Mouse (Mus musculus) liver, embryonic 13.5 days (tissue): ENCODE measurements around the gene Pde3a. TPM values are rescaled to one million over a fixed set of nuclear protein-coding genes. Genes with fewer than 3 reads are reported as not detected.

Experiments used
- ATAC-seq: fragments of 200-750 bp; cut with Nextera tagmentation; 2 replicates; pipeline ENCODE4 v1.8.0; 2017; ENCODE audit warnings: low read depth, mild to moderate bottlenecking, moderate number of reproducible peaks, moderate library complexity
- DNase-seq: peaks from one replicate; pipeline ENCODE4 v3.0.0; 2022
- H3K27ac ChIP-seq: fragments of 300-500 bp; sonication (generic); 2 replicates; pipeline ENCODE4 v1.5.1; 2015; ENCODE audit warnings: moderate library complexity, mild to moderate bottlenecking, inconsistent platforms
- H3K27me3 ChIP-seq: fragments of 300-500 bp; sonication (generic); 2 replicates; pipeline ENCODE4 v1.6.1; 2015; ENCODE audit warnings: mild to moderate bottlenecking, inconsistent platforms
- H3K36me3 ChIP-seq: fragments of 300-500 bp; sonication (generic); 2 replicates; pipeline ENCODE4 v1.6.1; 2015; ENCODE audit warnings: mild to moderate bottlenecking, inconsistent platforms
- H3K4me1 ChIP-seq: fragments of 300-500 bp; sonication (generic); replicated peaks from 2 replicates; pipeline ENCODE4 v1.6.1; 2015; ENCODE audit warnings: inconsistent platforms
- H3K4me2 ChIP-seq: fragments of 300-500 bp; sonication (generic); 2 replicates; pipeline ENCODE4 v1.6.1; 2015; ENCODE audit warnings: inconsistent platforms, mild to moderate bottlenecking, moderate library complexity
- H3K4me3 ChIP-seq: fragments of 300-500 bp; sonication (generic); replicated peaks from 2 replicates; pipeline ENCODE4 v1.5.1; 2015; ENCODE audit warnings: mild to moderate bottlenecking, inconsistent platforms
- H3K9ac ChIP-seq: fragments of 300-500 bp; sonication (generic); 2 replicates; pipeline ENCODE4 v1.6.1; 2015; ENCODE audit warnings: mild to moderate bottlenecking, inconsistent platforms
- H3K9me3 ChIP-seq: fragments of 300-500 bp; sonication (generic); replicated peaks from 2 replicates; pipeline ENCODE4 v1.6.1; 2016; ENCODE audit warnings: inconsistent platforms
- WGBS: fragments of 180-500 bp; shearing (Covaris S2); methylation state at CpG from one replicate; pipeline ENCODE4 v1.1.7; 2015; ENCODE audit not compliant: insufficient replicate concordance; 5-methylcytosine and 5-hydroxymethylcytosine counted together
- polyA plus RNA-seq: library from polyadenylated mRNA; unstranded; fragments of >200 nt; fragmentation: Nextera tagmentation; extraction: Ambion mirVana; gene quantifications from 2 replicates; pipeline ENCODE4 v1.2.1, GENCODE M21; 2015

Pde3a gene
- polyA plus RNA-seq, 1 experiment from 2014 or later, result 1.2 TPM

DNA sequence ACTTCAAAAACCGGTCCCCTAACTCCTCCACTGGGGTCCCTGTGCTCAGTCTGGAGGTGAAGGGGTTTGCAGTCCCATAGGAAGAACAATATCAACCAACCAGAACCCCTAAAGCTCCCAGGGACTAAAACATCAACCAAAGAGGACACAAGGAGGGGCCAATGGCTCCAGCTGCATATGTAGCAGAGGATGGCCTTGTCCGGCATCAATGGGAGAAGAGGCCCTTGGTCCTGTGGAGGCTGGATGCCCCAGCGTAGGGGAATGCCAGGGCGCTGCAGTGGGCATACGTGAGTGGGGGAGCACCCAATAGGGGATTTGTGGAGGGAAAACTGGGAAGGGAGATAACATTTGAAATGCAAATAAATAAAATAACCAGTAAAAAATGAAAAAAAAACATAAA is 19.8 kb downstream of the Pde3a start:
- 75% methylated on average over 5 of the region's 5 CpGs for WGBS
- H3K36me3 ChIP-seq, result no peaks in the 10 kb centered on the region
- no peak overlapping the region for H3K27ac ChIP-seq
- ATAC-seq (no peak), DNase-seq (no peak)
- no peaks in the 10 kb centered on the region for H3K9me3 ChIP-seq
- H3K9ac ChIP-seq, result no peak overlapping the region
- H3K4me3 ChIP-seq, result no peak overlapping the region
- H3K27me3 ChIP-seq, result no peaks in the 10 kb centered on the region
- H3K4me2 ChIP-seq, result no peak overlapping the region
- no peaks in the 10 kb centered on the region for H3K4me1 ChIP-seq

DNA sequence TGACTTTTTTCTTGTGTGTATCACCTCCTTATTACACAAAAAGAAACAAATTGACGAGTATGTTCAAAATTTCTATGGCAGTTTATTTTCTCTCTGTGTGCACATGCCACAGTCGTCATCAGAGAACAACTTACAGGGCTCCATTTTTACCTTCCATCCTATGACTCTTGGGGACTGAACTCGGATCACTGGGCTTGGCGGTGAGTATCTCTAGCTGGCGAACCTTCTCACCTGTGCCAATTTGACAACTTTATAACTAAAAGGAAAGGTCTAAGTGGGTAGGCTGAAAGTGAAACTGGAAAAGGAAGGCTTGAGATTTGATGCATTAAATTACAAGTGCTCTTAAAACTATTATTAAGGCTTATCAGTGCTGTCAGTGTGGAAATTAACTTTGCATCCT is 22.1 kb downstream of the Pde3a start:
- no peak overlapping the region for H3K4me3 ChIP-seq
- DNase-seq, result no peak
- WGBS, result 50% methylated on average over 5 of the region's 5 CpGs
- H3K27ac ChIP-seq, result no peak overlapping the region
- ATAC-seq, result no peak
- H3K9ac ChIP-seq, result no peak overlapping the region
- H3K27me3 ChIP-seq, result no peaks in the 10 kb centered on the region
- no peaks in the 10 kb centered on the region for H3K36me3 ChIP-seq
- H3K9me3 ChIP-seq, result no peaks in the 10 kb centered on the region
- no peaks in the 10 kb centered on the region for H3K4me1 ChIP-seq
- H3K4me2 ChIP-seq, result no peak overlapping the region

DNA sequence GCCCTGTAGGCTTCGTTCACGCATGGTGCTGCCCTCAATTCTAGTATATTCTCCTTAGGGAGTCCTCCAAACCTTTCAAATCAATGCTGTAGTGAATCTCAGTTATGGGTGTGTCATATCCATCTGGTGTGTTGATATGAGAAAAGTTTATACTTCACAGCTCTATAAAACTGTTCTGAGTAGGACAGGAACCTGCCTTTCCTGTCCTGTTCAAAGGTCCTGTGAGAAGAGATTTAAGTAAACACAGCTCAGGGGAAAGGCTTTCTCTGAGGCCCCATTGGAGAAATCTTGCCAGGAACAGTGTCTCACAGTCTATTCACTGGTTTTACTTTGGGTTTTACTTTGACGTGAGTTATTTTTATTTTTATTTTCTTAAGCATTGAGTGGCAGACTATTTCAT is 22.5 kb downstream of the Pde3a start:
- H3K9me3 ChIP-seq, result no peaks in the 10 kb centered on the region
- 62% methylated on average over 3 of the region's 3 CpGs for WGBS
- ATAC-seq, result no peak
- no peaks in the 10 kb centered on the region for H3K36me3 ChIP-seq
- H3K27ac ChIP-seq, result no peak overlapping the region
- no peaks in the 10 kb centered on the region for H3K4me1 ChIP-seq
- no peaks in the 10 kb centered on the region for H3K27me3 ChIP-seq
- H3K9ac ChIP-seq, result no peak overlapping the region
- H3K4me3 ChIP-seq, result no peak overlapping the region
- no peak for DNase-seq
- no peak overlapping the region for H3K4me2 ChIP-seq

DNA sequence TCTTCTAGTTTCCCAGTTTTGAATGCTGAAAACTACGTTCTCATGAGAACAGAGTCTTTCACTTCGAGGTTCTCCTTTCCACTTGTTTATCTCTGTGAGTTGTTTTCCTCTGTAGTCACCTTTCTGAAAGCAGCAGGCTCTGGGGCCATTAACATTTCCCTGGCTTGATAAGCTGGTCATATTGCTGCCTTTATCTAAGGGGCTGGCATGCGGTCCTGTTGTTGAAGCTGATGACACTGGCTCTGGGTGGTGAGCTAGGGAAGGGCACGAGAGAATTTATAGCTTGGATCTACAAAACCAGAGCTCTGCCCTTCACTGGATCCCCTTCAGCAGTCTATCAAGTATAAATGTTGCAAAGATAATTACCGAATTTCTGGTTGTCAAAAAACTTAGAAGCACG is 24.6 kb downstream of the Pde3a start:
- DNase-seq, result no peak
- no peaks in the 10 kb centered on the region for H3K4me1 ChIP-seq
- no peak overlapping the region for H3K4me2 ChIP-seq
- no peaks in the 10 kb centered on the region for H3K9me3 ChIP-seq
- ATAC-seq, result no peak
- no peaks in the 10 kb centered on the region for H3K36me3 ChIP-seq
- H3K27ac ChIP-seq, result no peak overlapping the region
- whole genome bisulfite sequencing, result 60% methylated on average over 6 of the region's 6 CpGs
- H3K27me3 ChIP-seq, result no peaks in the 10 kb centered on the region
- no peak overlapping the region for H3K4me3 ChIP-seq
- no peak overlapping the region for H3K9ac ChIP-seq

DNA sequence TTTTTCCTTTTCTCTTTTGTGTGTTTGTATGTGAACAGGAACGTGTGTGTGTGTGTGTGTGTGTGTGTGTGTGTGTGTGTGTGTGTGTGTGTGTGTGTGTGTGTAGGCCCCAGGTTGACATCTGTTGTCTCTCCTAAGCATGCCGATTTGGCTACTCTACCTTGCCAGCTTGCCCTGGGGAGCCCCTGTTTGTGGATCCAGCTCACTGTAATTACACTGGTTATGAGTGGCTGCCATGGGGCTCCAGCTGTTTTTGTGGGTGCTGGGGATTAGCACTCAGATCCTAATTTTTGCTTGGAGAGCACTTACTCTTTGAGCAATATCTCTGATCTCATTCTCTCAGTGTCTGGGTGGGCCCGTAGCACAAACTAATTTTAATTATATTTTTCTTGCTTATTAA is 32.6 kb downstream of the Pde3a start:
- no peak overlapping the region for H3K27ac ChIP-seq
- 64% methylated on average over 3 of the region's 3 CpGs for WGBS
- no peak overlapping the region for H3K4me3 ChIP-seq
- H3K4me2 ChIP-seq, result no peak overlapping the region
- H3K36me3 ChIP-seq, result no peaks in the 10 kb centered on the region
- H3K9ac ChIP-seq, result no peak overlapping the region
- no peaks in the 10 kb centered on the region for H3K9me3 ChIP-seq
- no peaks in the 10 kb centered on the region for H3K4me1 ChIP-seq
- ATAC-seq (no peak), DNase-seq (no peak)
- no peaks in the 10 kb centered on the region for H3K27me3 ChIP-seq

DNA sequence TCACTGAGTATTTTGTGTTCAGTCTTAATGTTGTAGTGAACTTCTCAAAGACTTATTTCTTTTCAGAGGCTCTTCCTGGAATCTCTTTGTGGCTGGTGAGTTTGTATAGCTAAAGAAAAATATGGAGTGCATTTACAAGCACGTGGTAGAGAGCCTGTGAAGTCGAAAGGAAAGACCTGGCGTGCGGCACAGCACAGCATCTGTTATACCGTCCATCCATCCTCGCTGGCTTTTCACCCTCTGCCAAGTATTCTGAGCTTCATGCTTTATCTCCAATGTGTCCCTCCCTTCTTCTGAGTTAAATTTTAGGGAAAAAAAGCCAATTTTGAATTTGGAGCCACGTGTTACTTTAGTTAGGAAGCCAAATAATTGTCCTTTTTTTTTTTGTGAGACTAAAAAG is 33.7 kb downstream of the Pde3a start:
- H3K4me1 ChIP-seq, result no peaks in the 10 kb centered on the region
- ATAC-seq (no peak), DNase-seq (no peak)
- no peaks in the 10 kb centered on the region for H3K36me3 ChIP-seq
- no peaks in the 10 kb centered on the region for H3K9me3 ChIP-seq
- no peaks in the 10 kb centered on the region for H3K27me3 ChIP-seq
- WGBS, result 63% methylated on average over 7 of the region's 7 CpGs
- no peak overlapping the region for H3K4me3 ChIP-seq
- no peak overlapping the region for H3K4me2 ChIP-seq
- H3K9ac ChIP-seq, result no peak overlapping the region
- no peak overlapping the region for H3K27ac ChIP-seq

DNA sequence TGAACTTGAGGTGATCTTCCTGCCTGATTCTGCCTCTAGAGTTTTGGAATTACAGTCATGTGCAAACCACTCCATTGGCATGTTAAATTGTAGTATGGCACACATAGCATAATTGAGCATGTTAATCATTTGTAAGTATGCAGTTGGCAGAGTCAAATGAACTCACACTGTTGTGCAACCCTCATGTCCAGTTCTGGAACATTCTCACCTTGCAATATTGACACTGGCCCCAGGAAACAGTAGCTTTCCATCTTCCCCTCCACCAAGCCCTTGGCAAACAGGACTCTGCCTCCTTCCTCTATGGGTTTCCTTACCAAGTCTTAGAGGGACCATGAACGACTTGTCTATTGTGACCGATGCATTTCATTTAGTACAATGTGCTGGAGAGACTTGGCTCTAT is 42.1 kb downstream of the Pde3a start:
- no peaks in the 10 kb centered on the region for H3K36me3 ChIP-seq
- WGBS, result 66% methylated on average over 2 of the region's 2 CpGs
- DNase-seq (no peak), ATAC-seq (no peak)
- H3K4me3 ChIP-seq, result no peak overlapping the region
- no peak overlapping the region for H3K4me2 ChIP-seq
- H3K27me3 ChIP-seq, result no peaks in the 10 kb centered on the region
- no peaks in the 10 kb centered on the region for H3K9me3 ChIP-seq
- H3K27ac ChIP-seq, result no peak overlapping the region
- H3K4me1 ChIP-seq, result no peaks in the 10 kb centered on the region
- no peak overlapping the region for H3K9ac ChIP-seq

DNA sequence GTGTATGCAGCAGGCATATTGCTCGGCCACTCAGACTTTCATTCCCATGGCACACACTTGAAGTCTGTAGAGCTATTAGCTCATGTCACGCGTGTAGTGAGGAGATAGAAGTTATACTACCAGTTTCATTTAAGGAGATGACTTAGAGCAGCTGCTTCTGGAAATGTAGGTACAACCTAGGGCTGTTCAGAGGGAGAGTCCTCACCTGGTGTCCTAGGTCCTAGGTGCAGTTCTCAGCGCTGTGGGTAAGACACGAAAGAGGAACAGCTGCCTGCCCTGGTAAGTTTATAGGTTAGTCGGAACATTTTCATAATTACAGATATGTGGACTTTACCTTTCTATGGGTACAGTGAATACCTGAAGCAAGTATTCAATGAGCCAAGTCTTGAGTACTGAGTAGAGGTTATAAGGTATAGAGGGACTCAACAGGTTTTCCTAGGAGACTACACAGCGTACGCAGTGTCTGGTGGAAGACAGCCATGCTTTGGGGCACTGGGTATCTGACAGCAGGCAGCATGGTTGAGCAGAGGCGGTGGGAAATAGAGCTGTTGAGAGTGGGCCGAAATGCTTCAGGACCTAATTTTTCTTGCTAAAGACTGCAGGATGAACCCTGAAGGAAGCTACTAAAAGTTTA is 43.9 kb downstream of the Pde3a start:
- ATAC-seq, result no peak
- H3K4me1 ChIP-seq, result no peaks in the 10 kb centered on the region
- H3K27me3 ChIP-seq, result no peaks in the 10 kb centered on the region
- H3K27ac ChIP-seq, result no peak overlapping the region
- H3K4me3 ChIP-seq, result no peak overlapping the region
- 82% methylated on average over 10 of the region's 10 CpGs for WGBS
- no peak overlapping the region for H3K9ac ChIP-seq
- no peak overlapping the region for H3K4me2 ChIP-seq
- H3K9me3 ChIP-seq, result no peaks in the 10 kb centered on the region
- DNase-seq, result no peak
- no peaks in the 10 kb centered on the region for H3K36me3 ChIP-seq

DNA sequence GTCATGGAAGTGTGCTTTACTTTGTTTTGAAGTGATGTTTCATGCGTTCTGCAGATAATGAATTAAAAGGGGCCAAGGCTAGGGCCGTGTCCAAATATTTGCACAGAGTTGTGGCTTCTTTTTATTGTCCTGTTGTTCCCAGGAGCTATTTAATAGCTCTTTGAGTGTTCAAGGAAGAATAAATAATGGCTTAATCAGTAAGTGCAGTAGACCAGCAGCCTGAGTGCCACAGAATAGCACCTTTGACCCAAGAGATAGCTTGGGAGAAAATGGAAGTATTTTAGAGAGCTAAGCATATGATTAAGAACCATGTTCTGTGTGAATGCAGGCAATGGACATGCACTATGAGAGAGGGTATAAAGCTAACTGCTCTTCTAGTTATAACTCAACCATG is 44.4 kb downstream of the Pde3a start:
- Histone ChIP-seq H3K27ac (no peak overlapping the region), H3K36me3 (no peaks in the 10 kb centered on the region), H3K9me3 (no peaks in the 10 kb centered on the region), H3K4me2 (no peak overlapping the region), H3K4me3 (no peak overlapping the region), H3K9ac (no peak overlapping the region), H3K4me1 (no peaks in the 10 kb centered on the region), H3K27me3 (no peaks in the 10 kb centered on the region)
- WGBS, result 47% methylated on average over 2 of the region's 2 CpGs
- ATAC-seq (no peak), DNase-seq (no peak)

DNA sequence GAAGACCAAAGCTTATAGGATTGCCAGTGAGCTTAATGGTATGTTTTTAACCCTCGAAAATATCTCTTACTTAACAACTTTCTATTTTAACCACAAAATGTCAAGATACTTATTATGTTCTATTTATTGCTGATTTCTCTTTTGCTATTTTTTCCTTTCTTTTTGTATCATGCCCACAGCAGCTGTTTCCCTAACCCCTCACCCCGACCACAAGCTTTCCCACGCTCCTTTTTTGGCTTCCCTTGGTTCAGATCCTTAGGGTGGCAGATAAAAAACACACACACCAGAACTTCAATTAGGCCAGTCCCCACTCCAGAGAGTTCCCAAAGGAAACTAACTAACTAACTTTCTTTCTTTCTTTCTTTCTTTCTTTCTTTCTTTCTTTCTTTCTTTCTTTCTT is 46.2 kb downstream of the Pde3a start:
- Histone ChIP-seq H3K36me3 (no peaks in the 10 kb centered on the region), H3K4me3 (no peak overlapping the region), H3K4me1 (no peaks in the 10 kb centered on the region), H3K27me3 (no peaks in the 10 kb centered on the region), H3K9me3 (no peaks in the 10 kb centered on the region), H3K4me2 (no peak overlapping the region), H3K9ac (no peak overlapping the region), H3K27ac (no peak overlapping the region)
- DNase-seq (no peak), ATAC-seq (no peak)
- WGBS, result 32% methylated on average over 3 of the region's 3 CpGs

DNA sequence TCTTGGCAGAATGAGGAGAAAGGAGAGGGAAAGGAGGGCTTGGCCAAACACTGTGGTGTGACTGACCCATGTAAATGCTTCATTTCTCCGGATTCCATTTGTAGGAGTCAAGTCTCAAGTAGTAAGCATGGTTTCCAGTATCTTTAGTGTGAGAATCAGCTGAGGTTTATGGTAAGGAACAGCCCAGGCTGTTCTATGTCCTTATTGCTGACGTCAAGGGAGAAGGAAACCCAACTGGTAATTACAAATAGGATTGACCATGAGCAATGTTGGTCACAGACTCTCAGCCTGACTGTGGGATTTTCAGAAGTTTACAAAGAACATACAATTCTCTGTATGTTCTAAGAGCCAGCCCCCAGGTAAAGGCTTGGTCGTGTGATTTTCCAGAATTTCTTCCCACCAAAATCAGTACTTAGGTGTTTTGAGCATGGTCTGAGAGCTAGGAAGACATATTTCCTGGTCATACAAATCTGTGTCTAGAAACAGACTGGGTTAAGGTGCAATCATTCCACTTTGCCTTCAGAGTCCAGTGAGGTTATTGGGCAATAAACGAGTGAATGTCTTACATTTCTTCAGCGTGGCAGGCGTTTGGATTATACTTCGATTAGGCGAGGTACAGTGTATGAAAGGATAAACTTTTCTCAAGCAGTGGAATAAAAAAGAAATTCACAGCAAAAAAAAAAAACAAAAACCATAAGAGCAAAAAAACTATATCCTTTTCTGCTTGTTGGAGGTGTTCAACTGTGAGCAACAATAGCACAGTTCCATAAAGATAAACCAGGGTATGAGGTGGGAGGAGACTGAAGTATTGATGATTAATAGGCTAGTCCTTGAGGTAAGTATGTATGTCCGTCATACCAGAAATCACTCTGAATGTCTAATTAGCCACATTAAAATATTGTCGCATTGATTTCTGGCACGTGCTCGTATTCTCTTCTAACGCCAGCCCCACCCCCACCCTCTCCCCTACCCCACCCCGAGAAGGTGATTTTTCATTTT is 53.0 kb downstream of the Pde3a start:
- no peak for ATAC-seq
- H3K4me1 ChIP-seq, result no peaks in the 10 kb centered on the region
- no peaks in the 10 kb centered on the region for H3K36me3 ChIP-seq
- no peaks in the 10 kb centered on the region for H3K9me3 ChIP-seq
- WGBS, result 74% methylated on average over 14 of the region's 14 CpGs
- no peaks in the 10 kb centered on the region for H3K27me3 ChIP-seq
- no peak for DNase-seq
- no peak overlapping the region for H3K9ac ChIP-seq
- H3K4me2 ChIP-seq, result no peak overlapping the region
- H3K27ac ChIP-seq, result no peak overlapping the region
- H3K4me3 ChIP-seq, result no peak overlapping the region

DNA sequence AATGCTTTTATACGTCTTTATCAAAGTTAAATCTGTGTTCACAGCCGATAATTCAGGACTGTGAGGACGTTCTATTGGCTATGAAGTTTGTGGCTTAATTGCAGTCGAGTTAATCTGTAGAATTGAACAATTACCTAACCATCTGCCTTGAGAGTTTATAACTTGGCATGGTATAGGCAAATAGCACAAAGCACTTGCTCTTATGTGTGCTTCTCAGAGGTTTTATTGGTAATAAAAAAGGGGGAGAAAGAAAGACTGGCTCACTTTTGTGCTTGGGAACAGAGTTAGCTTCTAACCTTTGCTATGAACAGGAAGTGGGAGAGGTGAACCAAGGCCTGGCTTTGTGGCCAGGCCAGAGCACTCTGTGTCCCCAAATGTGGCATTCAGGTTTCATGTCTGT is 53.8 kb downstream of the Pde3a start:
- H3K27ac ChIP-seq, result no peak overlapping the region

More for the DNA sequence above, 53.8 kb downstream of the Pde3a start:
- no peaks in the 10 kb centered on the region for H3K4me1 ChIP-seq
- no peaks in the 10 kb centered on the region for H3K27me3 ChIP-seq
- no peak for DNase-seq
- no peak overlapping the region for H3K9ac ChIP-seq
- H3K9me3 ChIP-seq, result no peaks in the 10 kb centered on the region
- no peak overlapping the region for H3K4me2 ChIP-seq
- no peak overlapping the region for H3K4me3 ChIP-seq
- ATAC-seq, result no peak
- WGBS, result 71% methylated on average over 4 of the region's 4 CpGs
- no peaks in the 10 kb centered on the region for H3K36me3 ChIP-seq
